Mouse (Mus musculus): Measurements from ENCODE around the gene Edrf1.

GRCm38 (mm10) chr7:133679439-133679838, 42.1 kb downstream of the Edrf1 start:
- no peak for TF ChIP-seq CTCF (IDR thresholded peaks at IDR 0.05; ENCODE audit: low read depth)
- TF ChIP-seq EP300 (IDR thresholded peaks at IDR 0.05; ENCODE audit: low read depth) = no peak
